Mouse (Mus musculus) thymus, postnatal 10 days (tissue): ENCODE data around the gene Dusp28.

Source experiments
- DNase-seq, 2 experiments: peaks; one replicate each; pipeline ENCODE4 v3.0.0; 2021; ENCODE audit warnings: low spot score in 2 of 2

Gene Dusp28

GRCm38 (mm10) chr1:92937797-92938196, 31.0 kb downstream of the Dusp28 start:
- DNase-seq = no peak

GRCm38 (mm10) chr1:92939746-92940145, 33.0 kb downstream of the Dusp28 start:
- no peak for DNase-seq

- no peak for DNase-seq
Observed at GRCm38 (mm10) chr1:92943219-92943989, 36.6 kb downstream of the Dusp28 start.

GRCm38 (mm10) chr1:92947966-92948365, 41.2 kb downstream of the Dusp28 start:
- DNase-seq = no peak

GRCm38 (mm10) chr1:92949426-92949825, 42.6 kb downstream of the Dusp28 start:
- no peak for DNase-seq

GRCm38 (mm10) chr1:92950607-92951006, 43.8 kb downstream of the Dusp28 start, which contains the start of gene Gpr35:
Gpr35 (plus strand) TSS chr1:92950865.
- no peak for DNase-seq

- DNase-seq = no peak
Observed at GRCm38 (mm10) chr1:92953641-92954040, 46.9 kb downstream of the Dusp28 start.

GRCm38 (mm10) chr1:92956571-92957335, 50.0 kb downstream of the Dusp28 start:
- DNase-seq = peak; percentile 42 to 51
